Mouse (Mus musculus) liver, adult 2 months (tissue): ENCODE results near the gene Rac3.

Experiments
- CTCF ChIP-seq: fragments of 200-500 bp; IDR thresholded peaks from 2 replicates; pipeline ENCODE4 v1.5.1; 2011; ENCODE audit warnings: low read depth, low read length, control low read depth
- POLR2A ChIP-seq: fragments of 200-500 bp; IDR thresholded peaks from 2 replicates; pipeline ENCODE4 v1.6.1; 2011; ENCODE audit warnings: low read length, control low read depth; ENCODE audit not compliant: insufficient read depth; ENCODE audit errors: extremely low read depth

GRCm38 (mm10) chr11:120768206-120768605 lies 46.9 kb downstream of the Rac3 start:
- TF ChIP-seq CTCF (no peak), POLR2A (no peak)
